Mouse (Mus musculus) forebrain, embryonic 11.5 days (tissue): Measurements from ENCODE around the gene Klrb1b. TPM values are rescaled to one million over a fixed set of nuclear protein-coding genes. Genes with fewer than 3 reads are reported as not detected.
A peak's percentile ranks its signal among the peaks of the same experiment; 100 is the strongest.
"Not testable (repeated sequence)": the region's sequence is repeated elsewhere in the genome, so short reads cannot be mapped to it uniquely, and the experiment has no call there.

ENCODE experiments used
- ATAC-seq: fragments of 200-750 bp; cut with Nextera tagmentation; replicated peaks from 2 replicates; pipeline ENCODE4 v1.8.0; 2017; ENCODE audit warnings: moderate TSS enrichment; ENCODE audit not compliant: low FRiP score
- DNase-seq: peaks from one replicate; pipeline ENCODE4 v3.0.0-alpha.2; 2017; ENCODE audit warnings: low spot score
- H3K27ac ChIP-seq: fragments of 300-500 bp; sonication (generic); 2 replicates; pipeline ENCODE4 v1.5.1; 2014; ENCODE audit warnings: low read depth, low read length
- H3K27me3 ChIP-seq: fragments of 300-500 bp; sonication (generic); 2 replicates; pipeline ENCODE4 v1.6.1; 2014; ENCODE audit warnings: mild to moderate bottlenecking, low read length, mixed read lengths; ENCODE audit not compliant: control insufficient read depth, insufficient read depth
- H3K36me3 ChIP-seq: fragments of 300-500 bp; sonication (generic); 2 replicates; pipeline ENCODE4 v1.6.1; 2014; ENCODE audit warnings: mild to moderate bottlenecking, low read length, moderate library complexity, mixed read lengths; ENCODE audit not compliant: control insufficient read depth, insufficient read depth
- H3K4me1 ChIP-seq: fragments of 300-500 bp; sonication (generic); replicated peaks from 2 replicates; pipeline ENCODE4 v1.6.1; 2014; ENCODE audit warnings: low read length, mixed read lengths; ENCODE audit not compliant: control insufficient read depth, insufficient read depth
- H3K4me2 ChIP-seq: fragments of 300-500 bp; sonication (generic); 2 replicates; pipeline ENCODE4 v1.6.1; 2014; ENCODE audit warnings: low read depth, mild to moderate bottlenecking, low read length, moderate library complexity, mixed read lengths; ENCODE audit not compliant: severe bottlenecking
- H3K4me3 ChIP-seq: fragments of 300-500 bp; sonication (generic); 2 replicates; pipeline ENCODE4 v1.5.1; 2014; ENCODE audit warnings: low read depth, low read length
- H3K9ac ChIP-seq: fragments of 300-500 bp; sonication (generic); 2 replicates; pipeline ENCODE4 v1.6.1; 2014; ENCODE audit warnings: low read length
- H3K9me3 ChIP-seq: fragments of 300-500 bp; sonication (generic); 2 replicates; pipeline ENCODE4 v1.6.1; 2016; ENCODE audit warnings: low read length, mixed read lengths; ENCODE audit not compliant: control insufficient read depth
- WGBS: fragments of 180-500 bp; shearing (Covaris S2); extraction: QIAGEN DNeasy Blood & Tissue Kit; methylation state at CpG from one replicate; pipeline ENCODE4 v1.1.7; 2014; 5-methylcytosine and 5-hydroxymethylcytosine counted together
- polyA plus RNA-seq: library from polyadenylated mRNA; unstranded; fragments of >200 nt; fragmentation: Nextera tagmentation; extraction: Ambion mirVana; gene quantifications from 2 replicates; pipeline ENCODE4 v1.2.1, GENCODE M21; 2014

Gene Klrb1b
- polyA plus RNA-seq, 1 experiment from 2014 or later, result not detected

GRCm38 (mm10) chr6:128788517-128788916, 37.6 kb downstream of the Klrb1b start:
- no peak for ATAC-seq
- H3K4me3 ChIP-seq, result no peak overlapping the region
- 92% methylated on average over 1 of the region's 1 CpGs for WGBS

DNA sequence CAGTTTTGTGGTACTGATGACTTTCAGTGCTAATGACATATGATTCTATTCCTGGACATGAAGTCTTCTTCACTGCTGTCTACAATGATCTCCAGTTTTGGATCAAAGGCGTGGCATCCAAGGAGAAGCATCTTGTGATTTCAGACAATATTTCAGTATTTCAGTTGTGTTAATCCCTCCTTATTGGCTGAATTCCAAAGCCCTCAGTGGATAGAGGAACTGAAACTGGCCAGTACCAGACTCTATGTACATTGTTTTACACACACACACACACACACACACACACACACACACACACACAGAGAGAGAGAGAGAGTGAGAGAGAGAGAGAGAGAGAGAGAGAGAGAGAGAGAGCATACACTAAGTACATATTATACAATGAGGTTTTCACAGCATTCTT, 39.7 kb downstream of the Klrb1b start:
- H3K36me3 ChIP-seq, H3K27me3 ChIP-seq, H3K9me3 ChIP-seq, H3K27ac ChIP-seq, H3K4me2 ChIP-seq, ATAC-seq, H3K9ac ChIP-seq, H3K4me1 ChIP-seq, H3K4me3 ChIP-seq, DNase-seq: not testable (repeated sequence)
- whole genome bisulfite sequencing, result 87% methylated on average over 1 of the region's 1 CpGs

More at GRCm38 (mm10) chr6:128788517-128788916, 37.6 kb downstream of the Klrb1b start:
- Histone ChIP-seq H3K4me1 (no peaks in the 10 kb centered on the region), H3K9ac (no peak overlapping the region), H3K36me3 (no peaks in the 10 kb centered on the region), H3K27me3 (no peaks in the 10 kb centered on the region), H3K4me2 (no peak overlapping the region), H3K9me3 (no peaks in the 10 kb centered on the region), H3K27ac (no peak overlapping the region)
- no peak for DNase-seq

DNA sequence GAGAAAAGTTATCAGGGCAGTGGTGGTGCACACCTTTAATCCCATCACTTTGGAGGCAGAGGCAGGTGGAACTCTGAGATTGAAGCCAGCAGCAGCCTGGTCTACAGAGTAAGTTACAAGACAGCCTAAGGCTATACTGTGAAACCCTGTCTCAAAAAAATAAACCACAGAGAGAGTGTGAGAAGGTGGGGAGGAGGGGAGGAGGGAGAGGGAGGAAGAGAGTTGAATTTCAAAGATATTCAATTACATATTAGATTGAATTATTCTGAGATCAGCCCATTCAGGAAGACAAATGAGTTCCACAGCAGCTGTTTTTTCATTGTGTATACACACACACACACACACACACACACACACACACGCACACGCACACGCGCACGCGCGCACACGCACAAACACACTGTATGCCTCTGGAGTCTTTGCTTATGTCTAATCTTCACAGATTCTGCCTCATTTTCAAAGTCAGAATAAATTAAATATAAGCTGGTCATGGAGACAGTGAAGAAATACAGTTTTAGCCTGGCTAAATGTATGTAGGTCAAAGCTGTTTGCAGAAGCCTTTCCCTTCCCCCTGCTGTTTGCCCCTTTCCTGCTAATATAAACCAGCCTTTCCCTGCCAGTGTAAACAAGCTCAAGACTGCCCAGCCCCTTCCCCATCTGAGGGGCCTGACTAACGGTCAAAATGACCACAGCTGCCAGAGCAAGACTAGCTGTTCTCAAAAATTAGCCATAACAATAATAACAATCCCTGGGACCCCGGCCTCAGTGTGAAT, 56.5 kb downstream of the Klrb1b start:
- H3K9me3 ChIP-seq, result no peaks in the 10 kb centered on the region
- WGBS, result 76% methylated on average over 10 of the region's 10 CpGs
- H3K4me1 ChIP-seq, result no peaks in the 10 kb centered on the region
- H3K9ac ChIP-seq, result no peak overlapping the region
- no peak overlapping the region for H3K4me3 ChIP-seq
- no peak overlapping the region for H3K27ac ChIP-seq
- H3K4me2 ChIP-seq, result no peak overlapping the region
- no peaks in the 10 kb centered on the region for H3K27me3 ChIP-seq
- no peak for ATAC-seq
- DNase-seq, result no peak
- H3K36me3 ChIP-seq, result no peaks in the 10 kb centered on the region

GRCm38 (mm10) chr6:128768047-128768446, 58.1 kb downstream of the Klrb1b start:
- Histone ChIP-seq H3K27me3 (no peaks in the 10 kb centered on the region), H3K4me3 (no peak overlapping the region), H3K9me3 (no peaks in the 10 kb centered on the region), H3K27ac (no peak overlapping the region), H3K4me2 (no peak overlapping the region), H3K4me1 (no peaks in the 10 kb centered on the region), H3K36me3 (no peaks in the 10 kb centered on the region), H3K9ac (no peak overlapping the region)
- DNase-seq, result no peak
- 74% methylated on average over 4 of the region's 4 CpGs for WGBS
- no peak for ATAC-seq

- H3K27ac ChIP-seq, H3K4me3 ChIP-seq, H3K9me3 ChIP-seq, H3K4me2 ChIP-seq, H3K4me1 ChIP-seq, H3K36me3 ChIP-seq, H3K27me3 ChIP-seq, H3K9ac ChIP-seq: not testable (repeated sequence)
- WGBS, result 70% methylated on average over 6 of the region's 6 CpGs
- peak; percentile 62 for DNase-seq
- peak; percentile 28 for ATAC-seq
Observed at GRCm38 (mm10) chr6:128766486-128767254, 59.5 kb downstream of the Klrb1b start.

DNA sequence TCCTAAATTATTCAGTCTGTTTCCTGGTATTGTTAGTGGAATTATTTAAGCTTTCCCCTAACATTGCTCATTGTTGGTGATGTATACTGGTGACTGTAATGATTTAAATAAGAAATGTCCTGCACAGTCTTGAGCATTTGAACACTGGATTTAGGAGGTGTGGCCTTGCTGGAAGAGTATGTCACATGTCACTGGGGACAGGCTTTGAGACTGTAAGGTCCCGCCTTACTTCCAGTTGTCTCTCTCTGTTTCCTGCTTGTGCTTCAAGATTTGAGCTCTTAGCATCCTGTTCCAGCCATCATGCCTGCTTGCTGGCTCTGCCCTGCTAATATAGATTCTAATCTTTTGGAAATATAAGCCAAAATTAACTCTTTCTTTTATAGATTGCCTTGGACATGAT, 60.9 kb downstream of the Klrb1b start:
- 82% methylated on average over 1 of the region's 1 CpGs for WGBS
- H3K27me3 ChIP-seq, result no peaks in the 10 kb centered on the region
- H3K4me3 ChIP-seq, result no peak overlapping the region
- H3K36me3 ChIP-seq, result no peaks in the 10 kb centered on the region
- H3K4me2 ChIP-seq, result no peak overlapping the region
- ATAC-seq (no peak), DNase-seq (no peak)
- no peak overlapping the region for H3K9ac ChIP-seq
- no peak overlapping the region for H3K27ac ChIP-seq
- H3K9me3 ChIP-seq, result no peaks in the 10 kb centered on the region
- H3K4me1 ChIP-seq, result no peaks in the 10 kb centered on the region

DNA sequence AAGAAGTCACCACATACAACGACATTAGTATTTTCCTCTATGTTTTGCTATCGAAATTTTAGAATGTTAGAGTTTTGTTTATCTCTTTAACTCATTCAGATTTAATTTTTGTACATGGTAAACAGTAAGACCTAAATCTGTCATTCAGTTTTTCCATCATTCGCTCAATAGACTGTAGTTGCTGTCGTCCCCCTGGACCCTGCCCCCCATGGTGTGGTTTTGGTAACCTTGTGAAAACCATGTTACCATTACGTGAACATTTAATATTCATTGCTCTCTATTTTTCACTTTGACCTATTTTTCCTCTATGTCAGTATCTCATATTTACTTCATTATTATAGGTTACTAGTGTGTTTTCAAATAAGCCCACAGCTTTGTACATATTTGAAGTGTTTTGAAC, 61.5 kb downstream of the Klrb1b start:
- WGBS, result 22% methylated on average over 5 of the region's 5 CpGs
- peak overlapping the region; percentile 41; the same call in 1 of the 2 replicates for H3K4me2 ChIP-seq
- H3K36me3 ChIP-seq, result no peaks in the 10 kb centered on the region
- peak overlapping the region; percentile 41 for H3K9ac ChIP-seq
- H3K27ac ChIP-seq, result no peak overlapping the region
- ATAC-seq (no peak), DNase-seq (no peak)
- no peaks in the 10 kb centered on the region for H3K27me3 ChIP-seq
- no peaks in the 10 kb centered on the region for H3K4me1 ChIP-seq
- peak overlapping the region; percentile 34 for H3K4me3 ChIP-seq
- H3K9me3 ChIP-seq, result no peaks in the 10 kb centered on the region

DNA sequence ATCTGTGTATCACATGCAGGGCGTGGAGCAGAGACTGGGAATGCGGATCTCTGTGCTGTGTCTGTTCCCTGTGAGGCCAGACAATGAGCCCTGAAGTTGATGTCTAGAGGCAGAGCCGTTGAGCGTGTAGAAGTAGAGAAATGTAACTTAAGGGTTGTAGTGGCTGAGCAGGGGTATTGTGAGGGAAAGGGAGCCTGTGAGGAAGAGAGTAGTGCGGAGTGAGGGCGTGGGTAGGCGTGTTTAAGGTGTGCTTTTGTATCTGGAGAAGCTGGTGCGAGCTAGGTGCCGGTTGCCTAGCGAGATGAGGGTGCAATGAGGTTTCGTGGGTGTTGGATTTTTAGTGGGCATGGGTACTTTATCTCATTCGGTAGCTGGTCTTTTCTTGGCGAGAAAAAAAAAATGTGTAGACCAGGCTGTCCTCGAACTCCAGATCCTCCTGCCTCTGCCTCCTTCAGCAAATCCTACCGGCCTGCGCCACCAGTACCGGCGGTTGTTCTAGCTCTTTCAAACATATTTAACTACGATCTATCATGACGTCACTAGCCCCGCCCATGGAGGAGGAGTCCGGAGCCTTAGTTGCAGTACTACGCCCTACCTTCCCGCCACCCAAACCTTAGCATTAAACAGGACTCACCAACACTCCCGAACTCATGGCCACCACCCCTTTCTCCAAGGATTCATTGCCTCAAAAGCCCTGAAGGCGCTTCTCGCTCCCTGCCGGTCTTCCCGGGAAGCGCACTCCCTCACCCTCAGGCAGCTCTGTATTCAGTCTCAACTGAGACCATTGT, 62.2 kb downstream of the Klrb1b start:
- Histone ChIP-seq H3K27ac (0 out of 2 replicates have a peak overlapping the region, but pooled peaks have one; percentile 50), H3K4me1 (no peaks in the 10 kb centered on the region), H3K27me3 (no peaks in the 10 kb centered on the region), H3K36me3 (no peaks in the 10 kb centered on the region), H3K4me2 (peak overlapping the region; percentile 63), H3K9ac (peak overlapping the region; percentile 66), H3K9me3 (no peaks in the 10 kb centered on the region), H3K4me3 (peak overlapping the region; percentile 55)
- WGBS, result 2% methylated on average over 30 of the region's 30 CpGs
- peak; percentile 96 for DNase-seq
- ATAC-seq, result peak; percentile 93
